Mouse (Mus musculus) kidney, postnatal 10 days (tissue): Measurements from ENCODE around the gene Vmn2r26.
"Not testable (repeated sequence)": the region's sequence is repeated elsewhere in the genome, so short reads cannot be mapped to it uniquely, and the experiment has no call there.

ENCODE experiments used
- DNase-seq: peaks from one replicate; pipeline ENCODE4 v3.0.0; 2021; ENCODE audit warnings: mixed read lengths

Vmn2r26 gene

GRCm38 (mm10) chr6:124024268-124024667, at the start of gene Vmn2r26:
Gene Vmn2r26, plus strand, starts transcription at chr6:124024568.
- not testable (repeated sequence) for DNase-seq

GRCm38 (mm10) chr6:124020841-124021240, 3.5 kb upstream of the Vmn2r26 start:
- no peak for DNase-seq

- no peak for DNase-seq
Measured at GRCm38 (mm10) chr6:124048388-124048787, 24.0 kb downstream of the Vmn2r26 start.

- DNase-seq: not testable (repeated sequence)
Measured at GRCm38 (mm10) chr6:124053611-124054010, 29.2 kb downstream of the Vmn2r26 start.

- no peak for DNase-seq
Measured at GRCm38 (mm10) chr6:124102334-124102733, 78.0 kb downstream of the Vmn2r26 start.
